Mouse (Mus musculus): ENCODE measurements around the gene Tmem129.

GRCm38 (mm10) chr5:33638826-33639225 lies 19.4 kb downstream of the Tmem129 start:
- TF ChIP-seq CTCF (conservative IDR thresholded peaks at IDR 0.05; ENCODE audit: insufficient read depth, insufficient read length, low read depth, low read length) (no peak), POLR2A (IDR thresholded peaks at IDR 0.05; ENCODE audit: low read depth, low read length) (no peak)
